Mouse (Mus musculus) embryonic facial prominence, embryonic 14.5 days (tissue): ENCODE data around the gene Mrpl44. TPM values are rescaled to one million over a fixed set of nuclear protein-coding genes. Genes with fewer than 3 reads are reported as not detected.

Source experiments
- ATAC-seq: fragments of 200-750 bp; cut with Nextera tagmentation; 2 replicates; pipeline ENCODE4 v1.8.0; 2017; ENCODE audit warnings: low read depth, moderate number of reproducible peaks, moderate TSS enrichment
- DNase-seq: peaks from one replicate; pipeline ENCODE4 v3.0.0-alpha.2; 2015; ENCODE audit warnings: low spot score
- H3K27ac ChIP-seq: fragments of 300-500 bp; sonication (generic); replicated peaks from 2 replicates; pipeline ENCODE4 v1.5.1; 2014; ENCODE audit warnings: low read depth, mild to moderate bottlenecking, low read length, moderate library complexity
- H3K27me3 ChIP-seq: fragments of 300-500 bp; sonication (generic); replicated peaks from 2 replicates; pipeline ENCODE4 v1.6.1; 2014; ENCODE audit warnings: low read length; ENCODE audit not compliant: control insufficient read depth, insufficient read depth
- H3K36me3 ChIP-seq: fragments of 300-500 bp; sonication (generic); 2 replicates; pipeline ENCODE4 v1.6.1; 2014; ENCODE audit warnings: low read length, mixed read lengths; ENCODE audit not compliant: control insufficient read depth, insufficient read depth
- H3K4me1 ChIP-seq: fragments of 300-500 bp; sonication (generic); 2 replicates; pipeline ENCODE4 v1.6.1; 2014; ENCODE audit warnings: antibody characterized with exemption, low read length; ENCODE audit not compliant: control insufficient read depth, insufficient read depth
- H3K4me2 ChIP-seq: fragments of 300-500 bp; sonication (generic); 2 replicates; pipeline ENCODE4 v1.6.1; 2014; ENCODE audit warnings: low read depth, mild to moderate bottlenecking, low read length, moderate library complexity, mixed read lengths
- H3K4me3 ChIP-seq: fragments of 300-500 bp; sonication (generic); 2 replicates; pipeline ENCODE4 v1.5.1; 2014; ENCODE audit warnings: low read depth, mild to moderate bottlenecking, low read length
- H3K9ac ChIP-seq: fragments of 300-500 bp; sonication (generic); 2 replicates; pipeline ENCODE4 v1.6.1; 2014; ENCODE audit warnings: low read depth, mild to moderate bottlenecking, low read length, moderate library complexity, mixed read lengths
- H3K9me3 ChIP-seq: fragments of 300-500 bp; sonication (generic); 2 replicates; pipeline ENCODE4 v1.6.1; 2016; ENCODE audit warnings: low read length; ENCODE audit not compliant: control insufficient read depth
- WGBS: fragments of 180-500 bp; shearing (Covaris S2); extraction: QIAGEN DNeasy Blood & Tissue Kit; methylation state at CpG from one replicate; pipeline ENCODE4 v1.1.7; 2014; 5-methylcytosine and 5-hydroxymethylcytosine counted together
- polyA plus RNA-seq: library from polyadenylated mRNA; unstranded; fragments of >200 nt; fragmentation: Nextera tagmentation; extraction: Ambion mirVana; gene quantifications from 2 replicates; pipeline ENCODE4 v1.2.1, GENCODE M21; 2014

Gene Mrpl44
- polyA plus RNA-seq, 1 experiment from 2014 or later, result 37.4 TPM

DNA sequence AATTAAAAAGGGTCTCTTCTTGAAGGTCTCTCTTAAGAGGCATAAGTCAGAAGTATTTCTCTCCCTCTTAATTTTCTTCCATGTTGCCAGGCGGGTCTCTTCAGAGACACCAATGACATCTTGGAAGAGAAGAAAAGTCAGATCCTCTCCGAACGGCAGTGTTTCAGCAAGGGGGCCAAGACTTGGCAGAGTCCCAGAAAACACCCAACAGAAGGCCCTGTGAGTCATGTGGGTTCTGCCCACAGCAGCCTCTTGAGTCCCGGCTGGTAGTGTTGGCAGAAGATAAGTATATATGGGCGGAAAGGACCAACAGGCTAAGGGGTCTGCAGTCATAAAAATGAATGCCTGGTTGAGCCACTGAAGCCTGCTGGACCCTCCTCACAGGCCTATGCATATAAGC, 31.0 kb downstream of the Mrpl44 start:
- Histone ChIP-seq H3K27ac (no peak overlapping the region), H3K4me3 (no peak overlapping the region), H3K27me3 (no peaks in the 10 kb centered on the region), H3K9ac (no peak overlapping the region), H3K4me1 (no peaks in the 10 kb centered on the region), H3K9me3 (no peaks in the 10 kb centered on the region), H3K36me3 (peaks cover 27% of the 10 kb centered on the region), H3K4me2 (no peak overlapping the region)
- ATAC-seq (no peak), DNase-seq (no peak)
- WGBS, result 68% methylated on average over 5 of the region's 5 CpGs

DNA sequence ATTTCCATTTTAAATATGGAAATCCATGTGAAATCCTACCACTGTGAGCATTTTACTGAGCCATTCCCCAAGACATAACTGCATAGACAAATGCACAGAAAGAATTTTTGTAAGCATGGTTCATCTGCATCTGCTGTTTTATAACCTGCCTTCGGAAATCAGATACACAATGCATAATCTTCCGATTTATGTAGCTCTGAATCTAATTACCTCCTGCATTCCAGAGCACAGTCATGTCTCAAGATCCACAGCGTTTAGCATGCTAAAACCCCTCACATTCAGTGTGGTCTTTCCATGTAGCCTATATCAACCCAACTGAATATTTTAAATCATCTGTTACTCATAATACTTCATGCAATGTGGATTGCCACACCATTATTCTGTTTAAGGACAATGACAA, 33.6 kb downstream of the Mrpl44 start:
- H3K4me1 ChIP-seq, result no peaks in the 10 kb centered on the region
- peaks cover 33% of the 10 kb centered on the region for H3K36me3 ChIP-seq
- H3K9me3 ChIP-seq, result no peaks in the 10 kb centered on the region
- WGBS, result 53% methylated on average over 3 of the region's 3 CpGs
- H3K4me2 ChIP-seq, result no peak overlapping the region
- H3K4me3 ChIP-seq, result no peak overlapping the region
- no peak overlapping the region for H3K27ac ChIP-seq
- ATAC-seq (peak; percentile 41; the same call in 1 of the 2 replicates), DNase-seq (peak; percentile 53)
- H3K9ac ChIP-seq, result no peak overlapping the region
- H3K27me3 ChIP-seq, result no peaks in the 10 kb centered on the region

DNA sequence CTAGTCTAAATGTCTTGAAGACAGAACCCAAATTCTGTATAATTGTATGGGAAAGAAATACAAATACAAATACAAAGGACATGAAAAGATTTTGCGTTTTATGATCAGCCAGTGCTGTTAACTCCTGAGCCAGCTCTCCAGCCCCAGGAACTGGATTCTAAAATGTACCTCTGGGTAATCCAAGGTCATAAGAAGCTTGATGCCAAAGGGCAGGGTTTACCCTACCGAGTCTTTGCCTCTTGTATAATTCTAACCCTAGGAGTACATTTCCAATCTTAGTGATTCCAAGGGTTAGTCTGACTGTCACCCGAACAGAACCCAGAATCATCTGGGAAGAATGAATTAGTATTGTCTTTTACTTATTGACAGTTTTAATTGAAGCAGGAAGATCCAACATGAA, 39.6 kb downstream of the Mrpl44 start:
- 89% methylated on average over 3 of the region's 3 CpGs for WGBS
- no peaks in the 10 kb centered on the region for H3K27me3 ChIP-seq
- no peak overlapping the region for H3K4me2 ChIP-seq
- H3K9me3 ChIP-seq, result no peaks in the 10 kb centered on the region
- no peaks in the 10 kb centered on the region for H3K4me1 ChIP-seq
- ATAC-seq, result no peak
- no peak overlapping the region for H3K4me3 ChIP-seq
- no peak overlapping the region for H3K9ac ChIP-seq
- H3K27ac ChIP-seq, result no peak overlapping the region
- peaks cover 32% of the 10 kb centered on the region for H3K36me3 ChIP-seq
- no peak for DNase-seq

DNA sequence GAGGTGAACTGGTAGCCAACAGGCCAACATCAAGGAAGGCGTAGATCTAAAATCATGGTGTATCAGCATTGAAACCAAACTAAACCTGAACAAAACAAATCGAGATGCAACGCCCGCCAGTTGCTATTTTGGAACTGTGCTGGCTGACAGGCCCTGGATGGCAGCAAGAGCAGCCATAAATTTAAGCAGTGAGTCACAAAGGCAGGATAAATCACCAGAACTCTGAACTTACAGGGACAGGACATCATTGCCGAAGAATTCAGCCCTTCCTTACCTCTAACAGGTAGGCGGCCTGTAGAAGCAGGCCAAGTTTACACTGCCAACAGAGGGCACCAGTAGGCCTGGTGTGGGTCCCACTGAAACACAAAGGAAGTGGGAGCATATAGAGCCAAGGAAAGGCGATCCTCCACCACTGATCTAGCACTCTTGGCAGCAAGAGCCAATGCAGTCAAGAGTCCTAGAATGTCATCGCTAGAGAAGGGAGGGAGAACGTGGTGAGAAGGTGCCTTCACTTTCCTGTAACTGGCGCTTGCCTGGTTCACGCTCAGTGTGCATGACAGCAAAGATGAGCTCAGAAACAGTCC, 43.6 kb downstream of the Mrpl44 start:
- no peak overlapping the region for H3K4me3 ChIP-seq
- DNase-seq (no peak), ATAC-seq (no peak)
- no peaks in the 10 kb centered on the region for H3K27me3 ChIP-seq
- 92% methylated on average over 10 of the region's 11 CpGs for WGBS
- H3K4me2 ChIP-seq, result no peak overlapping the region
- no peak overlapping the region for H3K9ac ChIP-seq
- H3K4me1 ChIP-seq, result peaks cover 9% of the 10 kb centered on the region
- peaks cover 15% of the 10 kb centered on the region for H3K36me3 ChIP-seq
- H3K27ac ChIP-seq, result no peak overlapping the region
- no peaks in the 10 kb centered on the region for H3K9me3 ChIP-seq

DNA sequence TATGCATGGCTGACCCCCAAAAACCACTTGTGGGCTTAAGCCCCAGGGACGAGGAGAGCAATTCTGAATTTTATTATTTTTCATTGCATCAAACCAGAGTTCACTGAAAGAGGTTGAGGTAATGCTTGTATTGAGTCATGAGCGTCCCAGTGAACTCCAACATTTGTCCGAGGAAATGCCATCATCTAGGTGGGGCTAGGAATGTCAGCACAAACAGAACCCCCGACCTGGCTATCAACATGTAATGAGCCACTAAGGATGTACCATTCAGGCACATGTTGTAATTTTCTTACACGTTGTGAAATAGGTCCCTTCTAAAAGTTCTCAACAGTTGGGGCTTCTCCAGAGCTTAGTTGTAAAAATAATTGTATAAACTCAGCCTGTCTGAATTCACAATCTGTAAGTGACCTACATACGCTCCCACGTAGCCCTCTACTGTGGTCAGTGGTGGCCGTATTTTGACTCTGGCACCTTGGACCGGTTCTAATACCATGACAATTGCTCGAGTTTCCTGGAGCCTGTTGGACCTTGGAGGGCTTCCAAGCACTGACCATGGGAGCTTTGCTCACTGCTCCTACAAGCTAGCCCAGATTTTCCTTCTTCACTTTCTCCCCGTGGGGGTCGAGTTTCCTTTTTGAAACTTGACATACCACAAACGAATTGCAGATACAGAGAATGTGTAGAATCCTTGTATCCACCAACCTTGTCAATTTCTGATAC, 47.1 kb downstream of the Mrpl44 start:
- DNase-seq (peak; percentile 40), ATAC-seq (no peak)
- Histone ChIP-seq H3K27me3 (no peaks in the 10 kb centered on the region), H3K27ac (no peak overlapping the region), H3K4me3 (no peak overlapping the region), H3K36me3 (peaks cover 8% of the 10 kb centered on the region; the same call in 1 of the 2 replicates), H3K4me1 (peaks cover 18% of the 10 kb centered on the region), H3K4me2 (no peak overlapping the region), H3K9me3 (no peaks in the 10 kb centered on the region), H3K9ac (no peak overlapping the region)
- 63% methylated on average over 13 of the region's 13 CpGs for WGBS

DNA sequence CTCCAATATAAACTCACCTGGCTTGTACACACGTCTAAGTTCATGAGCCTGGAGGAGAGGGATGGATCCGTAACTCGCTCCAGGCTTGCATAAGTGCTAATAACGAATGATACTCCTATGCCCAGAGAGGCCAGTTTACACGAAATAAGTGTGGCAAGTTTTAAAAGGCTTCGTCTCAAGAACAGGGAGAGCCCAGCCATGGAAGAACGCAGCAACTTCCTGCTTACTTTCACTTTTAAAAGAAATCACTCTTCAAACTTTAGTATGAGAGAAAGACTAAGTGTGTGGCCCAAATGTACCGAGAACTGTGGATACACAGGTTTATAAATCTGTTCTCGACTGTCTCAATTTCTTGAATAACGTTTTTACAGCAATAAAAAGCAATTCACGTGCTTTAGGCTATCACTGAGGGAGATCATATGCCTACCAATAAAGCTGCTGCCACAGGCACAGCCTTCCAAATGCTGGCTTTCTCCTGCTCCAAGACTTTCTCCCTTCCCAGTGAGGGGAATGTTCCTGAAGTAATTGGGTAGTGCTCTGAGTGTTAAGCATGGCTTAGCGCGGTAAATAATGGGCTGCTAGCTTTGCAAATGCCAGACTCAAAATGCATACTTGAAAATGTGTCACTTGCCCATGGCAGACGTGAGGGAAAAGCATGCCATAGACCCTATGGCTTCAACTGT, 48.3 kb downstream of the Mrpl44 start:
- Histone ChIP-seq H3K36me3 (peaks cover 8% of the 10 kb centered on the region; the same call in 1 of the 2 replicates), H3K27ac (peak overlapping the region; percentile 39; the same call in 1 of the 2 replicates), H3K4me3 (0 out of 2 replicates have a peak overlapping the region, but pooled peaks have one; percentile 6), H3K9me3 (no peaks in the 10 kb centered on the region), H3K4me1 (peaks cover 18% of the 10 kb centered on the region), H3K9ac (no peak overlapping the region), H3K4me2 (peak overlapping the region; percentile 37), H3K27me3 (no peaks in the 10 kb centered on the region)
- ATAC-seq, result no peak
- 59% methylated on average over 14 of the region's 14 CpGs for WGBS
- no peak for DNase-seq

Other genes with a start within 250 kb of the Mrpl44 start
- 0.31 and 0.41 TPM in 2 replicates for gene Ap1s3, start 104.0 kb upstream of the Mrpl44 start, polyA plus RNA-seq
- gene Wdfy1, start 125 bp downstream of the Mrpl44 start, polyA plus RNA-seq, result 42.6 and 45.4 TPM in 2 replicates
- gene Serpine2, start 85.2 kb downstream of the Mrpl44 start, polyA plus RNA-seq, result 287 and 300 TPM in 2 replicates